Mouse (Mus musculus): ENCODE results near the gene Gck.

- TF ChIP-seq POLR2A (IDR thresholded peaks at IDR 0.05; ENCODE audit: insufficient read depth, low read length) (no peak), EP300 (IDR thresholded peaks at IDR 0.05; ENCODE audit: insufficient read depth, low read depth, low read length) (no peak), CTCF (IDR thresholded peaks at IDR 0.05; ENCODE audit: low read depth, low read length) (no peak)
Measured at GRCm38 (mm10) chr11:5948546-5949250, 1.2 kb downstream of the Gck start.

All from ES-Bruce4 (cell line).